Mouse (Mus musculus) cerebellum, adult 2 months (tissue): ENCODE data around the gene Nradd.

Source experiments
- CTCF ChIP-seq: fragments of 200-500 bp; IDR thresholded peaks from 2 replicates; pipeline ENCODE4 v1.5.1; 2011; ENCODE audit warnings: low read depth, mild to moderate bottlenecking, control low read depth, low read length, moderate library complexity, borderline replicate concordance; ENCODE audit not compliant: insufficient read depth
- POLR2A ChIP-seq: fragments of 200-500 bp; IDR thresholded peaks from 2 replicates; pipeline ENCODE4 v1.6.1; 2011; ENCODE audit warnings: low read length, control low read depth, borderline replicate concordance; ENCODE audit not compliant: insufficient read depth

GRCm38 (mm10) chr9:110631651-110632275 is 7.5 kb upstream of the Nradd start:
- no peak for TF ChIP-seq POLR2A
- no peak for TF ChIP-seq CTCF
